8 mouse cellular contexts compared by ENCODE assay signal in the genomic region with DNA sequence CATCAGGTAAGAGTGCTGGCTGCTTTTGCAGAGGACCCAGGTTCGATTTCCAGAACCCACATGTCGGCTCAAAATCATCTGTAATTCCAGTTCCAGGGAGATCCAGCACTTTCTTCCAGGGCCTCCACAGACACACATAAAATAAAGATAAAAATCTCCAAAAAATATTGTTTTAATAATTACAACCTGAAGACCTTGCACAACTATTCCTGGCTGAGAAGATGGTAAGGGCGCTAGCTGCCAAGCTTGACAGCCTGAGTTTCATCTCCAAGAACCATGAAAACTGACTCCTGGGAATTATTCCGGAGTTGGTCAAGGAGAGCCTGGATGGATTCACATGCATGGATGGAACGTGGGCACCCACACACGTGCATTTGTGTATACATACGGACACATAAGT. TPM values are rescaled to one million over a fixed set of nuclear protein-coding genes. Genes with fewer than 3 reads are reported as not detected.
DNase-seq lines count a peak whose midpoint lies in the region; ATAC-seq and TF ChIP-seq lines count a peak whose summit lies in the region.

A gene (plus strand): TSS at position 301 of the 400 bp plus-strand sequence.

- no peak for TF ChIP-seq POLR2A in thymus, adult 2 months (IDR thresholded peaks at IDR 0.05; ENCODE audit: control insufficient read depth, extremely low read depth, insufficient read depth, low read length, poor library complexity)

- TF ChIP-seq CTCF in thymus, adult 2 months (IDR thresholded peaks at IDR 0.05; ENCODE audit: borderline replicate concordance, control insufficient read depth, extremely low read depth, insufficient read depth, low read length, poor library complexity): no peak

- no peaks in the 10 kb centered on the region for H3K27me3 ChIP-seq in thymus, adult 2 months (ENCODE audit: control insufficient read depth, insufficient read depth, low read length)
- peaks cover 73% of the 10 kb centered on the region for H3K27me3 ChIP-seq in limb, embryonic 12.5 days

- H3K9ac ChIP-seq in limb, embryonic 12.5 days (replicated peaks): peak within 1 kb of the TSS; percentile 58

- no peaks in the 10 kb centered on the region for H3K36me3 ChIP-seq in thymus, adult 2 months (ENCODE audit: control insufficient read depth, insufficient read depth, low read length)
- no peaks in the 10 kb centered on the region for H3K36me3 ChIP-seq in limb, embryonic 12.5 days

- H3K4me3 ChIP-seq in thymus, adult 2 months (ENCODE audit: control insufficient read depth, insufficient read depth, low read length): peak within 1 kb of the TSS; percentile 68
- H3K4me3 ChIP-seq in limb, embryonic 12.5 days (replicated peaks): peak within 1 kb of the TSS; percentile 69

- H3K9me3 ChIP-seq in limb, embryonic 12.5 days: peaks cover 8% of the 10 kb centered on the region

- no peak for ATAC-seq in limb, embryonic 12.5 days (ENCODE audit: insufficient number of reproducible peaks, insufficient read depth, low FRiP score, low TSS enrichment, low read depth)
- ATAC-seq in cerebellum, adult (ENCODE audit: insufficient number of reproducible peaks, low FRiP score, low TSS enrichment): no peak
- ATAC-seq in megakaryocyte-erythroid progenitor cell, adult 5-6 weeks (replicated peaks; ENCODE audit: low FRiP score, low TSS enrichment, poor library complexity, severe bottlenecking): no peak

- peaks cover 21% of the 10 kb centered on the region for H3K4me1 ChIP-seq in thymus, adult 2 months (replicated peaks; ENCODE audit: control insufficient read depth, insufficient read depth, low read length)
- peaks cover 17% of the 10 kb centered on the region for H3K4me1 ChIP-seq in limb, embryonic 12.5 days (replicated peaks)

- WGBS in thymus, adult 2 months: 54% methylated on average over 7 of the region's 7 CpGs
- 56% methylated on average over 7 of the region's 7 CpGs for WGBS in limb, embryonic 12.5 days

- DNase-seq in thymus, adult 2 months: no peak
- no peak for DNase-seq in thymus, postnatal 14 days
- DNase-seq in gonadal fat pad, adult 2 months (ENCODE audit: low read depth): no peak
- DNase-seq in right cerebral cortex, postnatal 25 days: no peak
- DNase-seq in right cerebral cortex, postnatal 4 days: no peak

- no peak within 1 kb of the TSS for H3K27ac ChIP-seq in thymus, adult 2 months (ENCODE audit: control insufficient read depth, insufficient read depth, low read length)
- H3K27ac ChIP-seq in limb, embryonic 12.5 days: no peak within 1 kb of the TSS

- peak within 1 kb of the TSS; percentile 98 for H3K4me2 ChIP-seq in limb, embryonic 12.5 days

RNA-seq across cellular contexts. Expression of the gene that starts here (rescaled TPM):
- 19.3 and 332 TPM in 2 replicates for polyA plus RNA-seq in thymus, adult 2 months (2012; rRNA removed)
- 37.3 and 62.7 TPM in 2 replicates for polyA plus RNA-seq in gonadal fat pad, adult 2 months (2012; rRNA removed)
- 0.25 and 0.42 TPM in 2 replicates for polyA plus RNA-seq in limb, embryonic 12.5 days (2016; fragmentation: Nextera tagmentation; extraction: Ambion mirVana)
- not detected in 2 replicates for total RNA-seq in megakaryocyte-erythroid progenitor cell, adult 5-6 weeks (2014; fragmentation: Nextera tagmentation)
- total RNA-seq in megakaryocyte-erythroid progenitor cell, adult 5-6 weeks (2017): 0.80 TPM in 1 of 2 replicates, not detected in the other

Comparison
In these comparisons a context has a peak if more than half of its experiments do, and no peak if none do; other contexts are left out.
1. RNA of the gene that starts here (polyA plus RNA-seq): 19.3 to 332 TPM in thymus, adult 2 months and 37.3 to 62.7 TPM in gonadal fat pad, adult 2 months; 0.25 to 0.42 TPM in limb, embryonic 12.5 days; every median in the first group is over 10 times any median in the second.